Mouse (Mus musculus) stomach, adult 2 months (tissue): ENCODE data around the gene Gm14190. TPM values are rescaled to one million over a fixed set of nuclear protein-coding genes. Genes with fewer than 3 reads are reported as not detected.

Experiments
- polyA plus RNA-seq: library from polyadenylated mRNA; depleted of rRNA; stranded (reverse); fragments of >200 nt; gene quantifications from 2 replicates; pipeline ENCODE4 v1.2.3, GENCODE M21; 2012; rRNA removed

The Gm14190 gene
- polyA plus RNA-seq: not detected in 2 replicates

GRCm38 (mm10) chr11:99690463-99690862 lies at the start of gene Gm14190:
Gm14190 (minus strand) TSS chr11:99690740.

GRCm38 (mm10) chr11:99734190-99734589 lies 43.6 kb upstream of the Gm14190 start, which contains the start of gene Gm14180:
Gm14180 (minus strand) TSS chr11:99734290.

GRCm38 (mm10) chr11:99665860-99666259 lies 24.7 kb downstream of the Gm14190 start, which contains the start of gene Krtap4-6:
Krtap4-6 (minus strand) TSS chr11:99665960.

GRCm38 (mm10) chr11:99658467-99659010 lies 32.0 kb downstream of the Gm14190 start, which contains the start of gene Gm11563:
Gm11563 (minus strand) TSS chr11:99658960.

GRCm38 (mm10) chr11:99650136-99650535 lies 40.4 kb downstream of the Gm14190 start, which contains the start of gene Gm11555:
Gm11555 (minus strand) TSS chr11:99650236.

GRCm38 (mm10) chr11:99643635-99644139 lies 46.9 kb downstream of the Gm14190 start, which contains the start of gene Krtap4-7:
Krtap4-7 (minus strand) TSS chr11:99644089.

Other genes starting within 250 kb of the Gm14190 start
- gene Krt23, start 197.6 kb downstream of the Gm14190 start, polyA plus RNA-seq: 108 and 113 TPM in 2 replicates
- gene Krt39, start 169.4 kb downstream of the Gm14190 start, polyA plus RNA-seq: not detected in 2 replicates
- gene Krt40, start 147.6 kb downstream of the Gm14190 start, polyA plus RNA-seq: not detected in 2 replicates
- 0.44 TPM in 1 of 2 replicates, not detected in the other for gene Krtap3-3, start 139.9 kb downstream of the Gm14190 start, polyA plus RNA-seq
- gene Krtap3-2, start 133.9 kb downstream of the Gm14190 start, polyA plus RNA-seq: 0.81 and 3.3 TPM in 2 replicates
- gene Gm11939, start 131.3 kb downstream of the Gm14190 start, polyA plus RNA-seq: not detected in 2 replicates
- gene Krtap3-1, start 124.1 kb downstream of the Gm14190 start, polyA plus RNA-seq: not detected in 2 replicates
- gene Krtap1-5, start 109.7 kb downstream of the Gm14190 start, polyA plus RNA-seq: not detected in 2 replicates
- 0.21 TPM in 1 of 2 replicates, not detected in the other for gene Krtap1-4, start 107.1 kb downstream of the Gm14190 start, polyA plus RNA-seq
- gene Krtap1-3, start 99.4 kb downstream of the Gm14190 start, polyA plus RNA-seq: not detected in 2 replicates
- not detected in 2 replicates for gene Krtap9-3, start 92.6 kb downstream of the Gm14190 start, polyA plus RNA-seq
- gene Gm11938, start 87.4 kb downstream of the Gm14190 start, polyA plus RNA-seq: not detected in 2 replicates
- gene Gm11937, start 80.6 kb downstream of the Gm14190 start, polyA plus RNA-seq: not detected in 2 replicates
- gene Krtap2-4, start 75.9 kb downstream of the Gm14190 start, polyA plus RNA-seq: not detected in 2 replicates
- gene Gm11562, start 70.3 kb downstream of the Gm14190 start, polyA plus RNA-seq: not detected in 2 replicates
- not detected in 2 replicates for gene Krtap4-1, start 62.5 kb downstream of the Gm14190 start, polyA plus RNA-seq
- not detected in 2 replicates for gene Krtap4-2, start 55.7 kb downstream of the Gm14190 start, polyA plus RNA-seq
- not detected in 2 replicates for gene Krtap4-7, start 46.7 kb downstream of the Gm14190 start, polyA plus RNA-seq
- not detected in 2 replicates for gene Gm11555, start 40.5 kb downstream of the Gm14190 start, polyA plus RNA-seq
- not detected in 2 replicates for gene Gm11563, start 31.8 kb downstream of the Gm14190 start, polyA plus RNA-seq
- gene Krtap4-6, start 24.8 kb downstream of the Gm14190 start, polyA plus RNA-seq: not detected in 2 replicates
- gene Gm14180, start 43.5 kb upstream of the Gm14190 start, polyA plus RNA-seq: not detected in 2 replicates
- not detected in 2 replicates for gene Gm11595, start 82.2 kb upstream of the Gm14190 start, polyA plus RNA-seq
- not detected in 2 replicates for gene Krtap4-8, start 90.0 kb upstream of the Gm14190 start, polyA plus RNA-seq
- gene Krtap4-9, start 94.5 kb upstream of the Gm14190 start, polyA plus RNA-seq: not detected in 2 replicates
- gene Gm11596, start 102.7 kb upstream of the Gm14190 start, polyA plus RNA-seq: not detected in 2 replicates
- not detected in 2 replicates for gene Gm11569, start 108.2 kb upstream of the Gm14190 start, polyA plus RNA-seq
- gene Gm11554, start 113.7 kb upstream of the Gm14190 start, polyA plus RNA-seq: 0.25 TPM in 1 of 2 replicates, not detected in the other
- gene Krtap4-13, start 119.2 kb upstream of the Gm14190 start, polyA plus RNA-seq: 0.36 TPM in 1 of 2 replicates, not detected in the other
- not detected in 2 replicates for gene Gm11564, start 124.9 kb upstream of the Gm14190 start, polyA plus RNA-seq
- not detected in 2 replicates for gene 2300003K06Rik, start 147.3 kb upstream of the Gm14190 start, polyA plus RNA-seq
- not detected in 2 replicates for gene Krtap4-16, start 160.9 kb upstream of the Gm14190 start, polyA plus RNA-seq
- gene Gm11568, start 167.2 kb upstream of the Gm14190 start, polyA plus RNA-seq: not detected in 2 replicates
- gene Gm11559, start 173.7 kb upstream of the Gm14190 start, polyA plus RNA-seq: not detected in 2 replicates
- not detected in 2 replicates for gene Krtap9-1, start 182.6 kb upstream of the Gm14190 start, polyA plus RNA-seq
- not detected in 2 replicates for gene Gm11567, start 188.4 kb upstream of the Gm14190 start, polyA plus RNA-seq
- gene Krtap31-1, start 217.2 kb upstream of the Gm14190 start, polyA plus RNA-seq: not detected in 2 replicates
- not detected in 2 replicates for gene Gm11565, start 224.0 kb upstream of the Gm14190 start, polyA plus RNA-seq
- not detected in 2 replicates for gene Krtap31-2, start 245.6 kb upstream of the Gm14190 start, polyA plus RNA-seq